Mouse (Mus musculus): ENCODE measurements around the gene Lrp2.

Gene Lrp2

GRCm38 (mm10) chr2:69585886-69586398 is at the start of gene Lrp2:
Gene Lrp2 (minus strand): TSS chr2:69586065.
- no peak for DNase-seq (ENCODE audit: low spot score)

- DNase-seq (ENCODE audit: low spot score) = peak; percentile 81
Observed at GRCm38 (mm10) chr2:69635064-69635701, 49.3 kb upstream of the Lrp2 start.

GRCm38 (mm10) chr2:69631449-69631848 is 45.6 kb upstream of the Lrp2 start:
- DNase-seq (ENCODE audit: low spot score) = no peak

- DNase-seq (ENCODE audit: low spot score) = no peak
Observed at GRCm38 (mm10) chr2:69630792-69631191, 44.9 kb upstream of the Lrp2 start.

- no peak for DNase-seq (ENCODE audit: low spot score)
Observed at GRCm38 (mm10) chr2:69629914-69630313, 44.0 kb upstream of the Lrp2 start.

GRCm38 (mm10) chr2:69629215-69629614 is 43.4 kb upstream of the Lrp2 start:
- no peak for DNase-seq (ENCODE audit: low spot score)

GRCm38 (mm10) chr2:69619286-69619685 is 33.4 kb upstream of the Lrp2 start:
- DNase-seq (ENCODE audit: low spot score) = no peak

- no peak for DNase-seq (ENCODE audit: low spot score)
Observed at GRCm38 (mm10) chr2:69618336-69618735, 32.5 kb upstream of the Lrp2 start.

- peak; percentile 58 for DNase-seq (ENCODE audit: low spot score)
Observed at GRCm38 (mm10) chr2:69613237-69613636, 27.4 kb upstream of the Lrp2 start.

GRCm38 (mm10) chr2:69612716-69613115 is 26.9 kb upstream of the Lrp2 start:
- DNase-seq (ENCODE audit: low spot score) = no peak

- DNase-seq (ENCODE audit: low spot score) = no peak
Observed at GRCm38 (mm10) chr2:69612237-69612636, 26.4 kb upstream of the Lrp2 start.

GRCm38 (mm10) chr2:69606621-69607020 is 20.8 kb upstream of the Lrp2 start:
- DNase-seq (ENCODE audit: low spot score) = no peak

GRCm38 (mm10) chr2:69603726-69604393 is 18.0 kb upstream of the Lrp2 start:
- DNase-seq (ENCODE audit: low spot score) = no peak

- DNase-seq (ENCODE audit: low spot score) = no peak
Observed at GRCm38 (mm10) chr2:69593168-69593567, 7.3 kb upstream of the Lrp2 start.

GRCm38 (mm10) chr2:69592536-69592935 is 6.7 kb upstream of the Lrp2 start:
- DNase-seq (ENCODE audit: low spot score) = no peak

- no peak for DNase-seq (ENCODE audit: low spot score)
Observed at GRCm38 (mm10) chr2:69591966-69592505, 6.2 kb upstream of the Lrp2 start.

- DNase-seq (ENCODE audit: low spot score) = no peak
Observed at GRCm38 (mm10) chr2:69590548-69590947, 4.7 kb upstream of the Lrp2 start.

- DNase-seq (ENCODE audit: low spot score) = no peak
Observed at GRCm38 (mm10) chr2:69587896-69588295, 2.0 kb upstream of the Lrp2 start.

GRCm38 (mm10) chr2:69586821-69587728 is 1.2 kb upstream of the Lrp2 start:
- no peak for DNase-seq (ENCODE audit: low spot score)

- DNase-seq (ENCODE audit: low spot score) = no peak
Observed at GRCm38 (mm10) chr2:69585191-69585885, 527 bp downstream of the Lrp2 start.

- no peak for DNase-seq (ENCODE audit: low spot score)
Observed at GRCm38 (mm10) chr2:69584117-69584933, 1.5 kb downstream of the Lrp2 start.
